Mouse (Mus musculus): ENCODE results near the gene Cgas. TPM values are rescaled to one million over a fixed set of nuclear protein-coding genes. Genes with fewer than 3 reads are reported as not detected.
A peak's percentile ranks its signal among the peaks of the same experiment; 100 is the strongest.

Cgas gene
- polyA plus RNA-seq, 1 experiment from 2014 or later, result 0.74 TPM

- no peaks in the 10 kb centered on the region for H3K36me3 ChIP-seq (ENCODE audit: control insufficient read depth, insufficient read depth, low read length)
- no peak overlapping the region for H3K9ac ChIP-seq (ENCODE audit: low read depth, low read length)
- H3K4me3 ChIP-seq (ENCODE audit: low read depth, low read length), result no peak overlapping the region
- 91% methylated on average over 7 of the region's 7 CpGs for WGBS
- H3K4me1 ChIP-seq (ENCODE audit: control insufficient read depth, insufficient read depth, low read length), result no peaks in the 10 kb centered on the region
- no peak for ATAC-seq
- H3K4me2 ChIP-seq (ENCODE audit: low read length), result no peak overlapping the region
- H3K27ac ChIP-seq (ENCODE audit: low read length), result no peak overlapping the region
- no peaks in the 10 kb centered on the region for H3K9me3 ChIP-seq (replicated peaks; ENCODE audit: control insufficient read depth, low read length, poor library complexity, severe bottlenecking)
- peaks cover 8% of the 10 kb centered on the region for H3K27me3 ChIP-seq (ENCODE audit: control insufficient read depth, insufficient read depth, low read depth, low read length)
Measured at GRCm38 (mm10) chr9:78401596-78401995, 41.4 kb downstream of the Cgas start.

GRCm38 (mm10) chr9:78400570-78400969, 42.5 kb downstream of the Cgas start:
- no peak overlapping the region for H3K9ac ChIP-seq (ENCODE audit: low read depth, low read length)
- H3K36me3 ChIP-seq (ENCODE audit: control insufficient read depth, insufficient read depth, low read length), result no peaks in the 10 kb centered on the region
- no peak overlapping the region for H3K27ac ChIP-seq (ENCODE audit: low read length)
- H3K9me3 ChIP-seq (replicated peaks; ENCODE audit: control insufficient read depth, low read length, poor library complexity, severe bottlenecking), result no peaks in the 10 kb centered on the region
- H3K4me2 ChIP-seq (ENCODE audit: low read length), result no peak overlapping the region
- WGBS, result 93% methylated on average over 5 of the region's 5 CpGs
- no peak overlapping the region for H3K4me3 ChIP-seq (ENCODE audit: low read depth, low read length)
- no peak for ATAC-seq
- peaks cover 3% of the 10 kb centered on the region; the same call in 1 of the 2 replicates for H3K4me1 ChIP-seq (ENCODE audit: control insufficient read depth, insufficient read depth, low read length)
- peaks cover 18% of the 10 kb centered on the region for H3K27me3 ChIP-seq (ENCODE audit: control insufficient read depth, insufficient read depth, low read depth, low read length)

- no peaks in the 10 kb centered on the region for H3K36me3 ChIP-seq (ENCODE audit: control insufficient read depth, insufficient read depth, low read length)
- 60% methylated on average over 9 of the region's 9 CpGs for WGBS
- H3K4me2 ChIP-seq (ENCODE audit: low read length), result no peak overlapping the region; the same call in 1 of the 2 replicates
- ATAC-seq, result no peak
- H3K9me3 ChIP-seq (replicated peaks; ENCODE audit: control insufficient read depth, low read length, poor library complexity, severe bottlenecking), result no peaks in the 10 kb centered on the region
- H3K27me3 ChIP-seq (ENCODE audit: control insufficient read depth, insufficient read depth, low read depth, low read length), result peaks cover 47% of the 10 kb centered on the region
- peaks cover 7% of the 10 kb centered on the region; the same call in 1 of the 2 replicates for H3K4me1 ChIP-seq (ENCODE audit: control insufficient read depth, insufficient read depth, low read length)
- H3K27ac ChIP-seq (ENCODE audit: low read length), result no peak overlapping the region
- no peak overlapping the region; the same call in 1 of the 2 replicates for H3K4me3 ChIP-seq (ENCODE audit: low read depth, low read length)
- H3K9ac ChIP-seq (ENCODE audit: low read depth, low read length), result no peak overlapping the region
Measured at GRCm38 (mm10) chr9:78396517-78396916, 46.5 kb downstream of the Cgas start.

GRCm38 (mm10) chr9:78395630-78396351, 47.2 kb downstream of the Cgas start, which contains the start of gene Ddx43:
Gene Ddx43, plus strand, starts transcription at chr9:78395777.
- H3K27ac ChIP-seq (ENCODE audit: low read length), result no peak within 1 kb of the TSS
- H3K4me2 ChIP-seq (ENCODE audit: low read length), result peak within 1 kb of the TSS; percentile 72
- no peaks in the 10 kb centered on the region for H3K36me3 ChIP-seq (ENCODE audit: control insufficient read depth, insufficient read depth, low read length)
- no peaks in the 10 kb centered on the region for H3K9me3 ChIP-seq (replicated peaks; ENCODE audit: control insufficient read depth, low read length, poor library complexity, severe bottlenecking)
- WGBS, result 4% methylated on average over 65 of the region's 93 CpGs
- peaks cover 47% of the 10 kb centered on the region for H3K27me3 ChIP-seq (ENCODE audit: control insufficient read depth, insufficient read depth, low read depth, low read length)
- H3K4me1 ChIP-seq (ENCODE audit: control insufficient read depth, insufficient read depth, low read length), result peaks cover 7% of the 10 kb centered on the region; the same call in 1 of the 2 replicates
- H3K4me3 ChIP-seq (ENCODE audit: low read depth, low read length), result peak within 1 kb of the TSS; percentile 55
- peak; percentile 98 for ATAC-seq
- peak within 1 kb of the TSS; percentile 55 for H3K9ac ChIP-seq (ENCODE audit: low read depth, low read length)

GRCm38 (mm10) chr9:78395244-78395629, 47.8 kb downstream of the Cgas start:
- Histone ChIP-seq H3K27me3 (ENCODE audit: control insufficient read depth, insufficient read depth, low read depth, low read length) (peaks cover 47% of the 10 kb centered on the region), H3K9ac (ENCODE audit: low read depth, low read length) (0 out of 2 replicates have a peak overlapping the region, but pooled peaks have one; percentile 55), H3K4me1 (ENCODE audit: control insufficient read depth, insufficient read depth, low read length) (peaks cover 7% of the 10 kb centered on the region; the same call in 1 of the 2 replicates), H3K4me3 (ENCODE audit: low read depth, low read length) (peak overlapping the region; percentile 55), H3K36me3 (ENCODE audit: control insufficient read depth, insufficient read depth, low read length) (no peaks in the 10 kb centered on the region), H3K4me2 (ENCODE audit: low read length) (peak overlapping the region; percentile 72), H3K27ac (ENCODE audit: low read length) (no peak overlapping the region), H3K9me3 (replicated peaks; ENCODE audit: control insufficient read depth, low read length, poor library complexity, severe bottlenecking) (no peaks in the 10 kb centered on the region)
- no peak for ATAC-seq
- 39% methylated on average over 11 of the region's 11 CpGs for WGBS

- Histone ChIP-seq H3K4me2 (ENCODE audit: low read length) (no peak overlapping the region), H3K36me3 (ENCODE audit: control insufficient read depth, insufficient read depth, low read length) (no peaks in the 10 kb centered on the region), H3K9ac (ENCODE audit: low read depth, low read length) (no peak overlapping the region), H3K27ac (ENCODE audit: low read length) (no peak overlapping the region), H3K27me3 (ENCODE audit: control insufficient read depth, insufficient read depth, low read depth, low read length) (peaks cover 47% of the 10 kb centered on the region), H3K9me3 (replicated peaks; ENCODE audit: control insufficient read depth, low read length, poor library complexity, severe bottlenecking) (no peaks in the 10 kb centered on the region), H3K4me1 (ENCODE audit: control insufficient read depth, insufficient read depth, low read length) (peaks cover 7% of the 10 kb centered on the region; the same call in 1 of the 2 replicates), H3K4me3 (ENCODE audit: low read depth, low read length) (no peak overlapping the region)
- ATAC-seq, result no peak
- 68% methylated on average over 7 of the region's 7 CpGs for WGBS
Measured at GRCm38 (mm10) chr9:78394602-78395001, 48.4 kb downstream of the Cgas start.

- Histone ChIP-seq H3K9me3 (replicated peaks; ENCODE audit: control insufficient read depth, low read length, poor library complexity, severe bottlenecking) (no peaks in the 10 kb centered on the region), H3K4me1 (ENCODE audit: control insufficient read depth, insufficient read depth, low read length) (peaks cover 7% of the 10 kb centered on the region; the same call in 1 of the 2 replicates), H3K27me3 (ENCODE audit: control insufficient read depth, insufficient read depth, low read depth, low read length) (peaks cover 47% of the 10 kb centered on the region), H3K9ac (ENCODE audit: low read depth, low read length) (no peak overlapping the region), H3K27ac (ENCODE audit: low read length) (no peak overlapping the region), H3K36me3 (ENCODE audit: control insufficient read depth, insufficient read depth, low read length) (no peaks in the 10 kb centered on the region), H3K4me2 (ENCODE audit: low read length) (no peak overlapping the region), H3K4me3 (ENCODE audit: low read depth, low read length) (no peak overlapping the region)
- 90% methylated on average over 10 of the region's 10 CpGs for WGBS
- ATAC-seq, result no peak
Measured at GRCm38 (mm10) chr9:78393741-78394140, 49.3 kb downstream of the Cgas start.

GRCm38 (mm10) chr9:78389981-78390380, 53.1 kb downstream of the Cgas start:
- no peaks in the 10 kb centered on the region for H3K36me3 ChIP-seq (ENCODE audit: control insufficient read depth, insufficient read depth, low read length)
- no peak overlapping the region for H3K4me3 ChIP-seq (ENCODE audit: low read depth, low read length)
- peaks cover 25% of the 10 kb centered on the region for H3K27me3 ChIP-seq (ENCODE audit: control insufficient read depth, insufficient read depth, low read depth, low read length)
- no peak overlapping the region for H3K9ac ChIP-seq (ENCODE audit: low read depth, low read length)
- no peak overlapping the region for H3K4me2 ChIP-seq (ENCODE audit: low read length)
- 63% methylated on average over 5 of the region's 5 CpGs for WGBS
- no peaks in the 10 kb centered on the region for H3K4me1 ChIP-seq (ENCODE audit: control insufficient read depth, insufficient read depth, low read length)
- H3K27ac ChIP-seq (ENCODE audit: low read length), result no peak overlapping the region
- H3K9me3 ChIP-seq (replicated peaks; ENCODE audit: control insufficient read depth, low read length, poor library complexity, severe bottlenecking), result no peaks in the 10 kb centered on the region
- ATAC-seq, result no peak

- Histone ChIP-seq H3K9ac (ENCODE audit: low read depth, low read length) (no peak overlapping the region), H3K27ac (ENCODE audit: low read length) (no peak overlapping the region), H3K9me3 (replicated peaks; ENCODE audit: control insufficient read depth, low read length, poor library complexity, severe bottlenecking) (no peaks in the 10 kb centered on the region), H3K36me3 (ENCODE audit: control insufficient read depth, insufficient read depth, low read length) (no peaks in the 10 kb centered on the region), H3K4me1 (ENCODE audit: control insufficient read depth, insufficient read depth, low read length) (no peaks in the 10 kb centered on the region), H3K4me3 (ENCODE audit: low read depth, low read length) (no peak overlapping the region), H3K4me2 (ENCODE audit: low read length) (no peak overlapping the region), H3K27me3 (ENCODE audit: control insufficient read depth, insufficient read depth, low read depth, low read length) (no peaks in the 10 kb centered on the region)
- no peak for ATAC-seq
- WGBS, result 86% methylated on average over 7 of the region's 7 CpGs
Measured at GRCm38 (mm10) chr9:78386947-78387346, 56.1 kb downstream of the Cgas start.
